Mouse (Mus musculus) hindbrain, embryonic 14.5 days (tissue): Measurements from ENCODE around the gene Trcg1. TPM values are rescaled to one million over a fixed set of nuclear protein-coding genes. Genes with fewer than 3 reads are reported as not detected.

Experiments
- ATAC-seq: fragments of 200-750 bp; cut with Nextera tagmentation; 2 replicates; pipeline ENCODE4 v1.8.0; 2017; ENCODE audit warnings: moderate number of reproducible peaks, mild to moderate bottlenecking, moderate TSS enrichment, moderate library complexity; ENCODE audit not compliant: low FRiP score
- DNase-seq: peaks from one replicate; pipeline ENCODE4 v3.0.0-alpha.2; 2015; ENCODE audit warnings: low spot score
- H3K27ac ChIP-seq: fragments of 300-500 bp; sonication (generic); 2 replicates; pipeline ENCODE4 v1.5.1; 2014; ENCODE audit warnings: mild to moderate bottlenecking, moderate library complexity
- H3K27me3 ChIP-seq: fragments of 300-500 bp; sonication (generic); 2 replicates; pipeline ENCODE4 v1.6.1; 2014; ENCODE audit warnings: mild to moderate bottlenecking, low read length, mixed read lengths; ENCODE audit not compliant: control insufficient read depth, insufficient read depth
- H3K36me3 ChIP-seq: fragments of 300-500 bp; sonication (generic); replicated peaks from 2 replicates; pipeline ENCODE4 v1.6.1; 2014; ENCODE audit not compliant: control insufficient read depth, insufficient read depth
- H3K4me1 ChIP-seq: fragments of 300-500 bp; sonication (generic); replicated peaks from 2 replicates; pipeline ENCODE4 v1.6.1; 2014; ENCODE audit warnings: antibody characterized with exemption, low read length, mixed read lengths; ENCODE audit not compliant: control insufficient read depth, insufficient read depth
- H3K4me2 ChIP-seq: fragments of 300-500 bp; sonication (generic); replicated peaks from 2 replicates; pipeline ENCODE4 v1.6.1; 2014; ENCODE audit warnings: mild to moderate bottlenecking, moderate library complexity
- H3K4me3 ChIP-seq: fragments of 300-500 bp; sonication (generic); replicated peaks from 2 replicates; pipeline ENCODE4 v1.5.1; 2014; ENCODE audit warnings: mild to moderate bottlenecking, low read length
- H3K9ac ChIP-seq: fragments of 300-500 bp; sonication (generic); 2 replicates; pipeline ENCODE4 v1.6.1; 2014
- H3K9me3 ChIP-seq: fragments of 300-500 bp; sonication (generic); 2 replicates; pipeline ENCODE4 v1.6.1; 2016; ENCODE audit warnings: low read length; ENCODE audit not compliant: control insufficient read depth
- WGBS: fragments of 180-500 bp; shearing (Covaris S2); extraction: QIAGEN DNeasy Blood & Tissue Kit; methylation state at CpG from one replicate; pipeline ENCODE4 v1.1.7; 2014; 5-methylcytosine and 5-hydroxymethylcytosine counted together
- polyA plus RNA-seq: library from polyadenylated mRNA; unstranded; fragments of >200 nt; fragmentation: Nextera tagmentation; extraction: Ambion mirVana; gene quantifications from 2 replicates; pipeline ENCODE4 v1.2.1, GENCODE M21; 2014

Gene Trcg1
- polyA plus RNA-seq, 1 experiment from 2014 or later: not detected

DNA sequence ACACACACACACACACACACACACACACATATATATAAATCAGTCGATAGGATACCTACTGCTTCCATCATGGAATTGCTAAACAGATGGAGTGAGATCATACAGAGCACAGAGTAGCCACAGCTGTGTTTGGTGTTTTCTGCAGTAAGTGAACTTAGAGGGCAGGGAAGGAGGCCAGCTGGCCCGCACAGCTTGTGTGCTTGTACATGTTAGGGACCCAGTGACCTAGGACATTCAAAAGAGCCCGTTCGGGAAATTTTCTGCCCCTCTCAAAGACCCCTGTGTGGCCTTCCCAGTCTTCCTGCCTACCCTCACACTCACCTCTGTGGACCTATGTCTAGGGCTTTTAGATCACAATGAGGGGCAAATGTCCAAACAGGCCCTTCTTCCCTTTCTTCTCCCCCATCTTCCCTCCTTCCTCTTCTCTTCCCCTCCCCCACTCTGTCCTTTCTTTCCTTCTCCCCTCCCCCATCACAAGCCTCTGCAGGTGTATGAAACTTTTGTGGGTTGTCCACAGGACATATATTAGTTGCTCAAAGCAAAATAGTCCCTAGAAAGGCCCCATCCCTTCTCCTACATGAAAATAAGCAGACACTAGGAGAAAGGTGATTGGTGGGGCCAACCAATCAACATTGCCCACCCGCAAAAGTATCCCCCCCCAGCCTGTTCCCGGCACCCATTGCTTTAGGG lies 37.6 kb downstream of the Trcg1 start:
- DNase-seq (no peak), ATAC-seq (no peak)
- Histone ChIP-seq H3K36me3 (no peaks in the 10 kb centered on the region), H3K27ac (no peak overlapping the region), H3K4me3 (no peak overlapping the region), H3K9ac (no peak overlapping the region), H3K9me3 (no peaks in the 10 kb centered on the region), H3K27me3 (no peaks in the 10 kb centered on the region), H3K4me1 (peaks cover 5% of the 10 kb centered on the region; the same call in 1 of the 2 replicates), H3K4me2 (no peak overlapping the region)
- WGBS: 22% methylated on average over 6 of the region's 6 CpGs

DNA sequence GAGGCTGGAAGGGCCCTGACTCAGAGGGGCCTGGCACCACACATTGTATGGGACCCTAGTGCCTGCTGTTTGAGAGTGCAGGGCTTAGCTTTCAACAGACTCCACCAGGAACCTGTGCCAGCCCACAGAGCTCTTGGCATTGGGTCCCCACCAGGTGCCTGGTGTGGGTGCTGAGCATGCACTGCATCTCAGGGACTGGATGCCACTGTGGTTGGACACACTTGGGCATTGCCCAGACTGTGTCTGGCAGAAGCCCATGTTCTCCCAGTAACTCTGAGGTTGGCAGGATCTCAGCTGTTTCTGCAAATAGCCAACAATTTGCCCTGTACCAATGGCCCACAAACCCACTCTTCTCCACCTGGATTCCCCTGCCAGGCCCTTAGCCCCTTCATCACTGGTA lies 40.0 kb downstream of the Trcg1 start:
- ATAC-seq: no peak
- Histone ChIP-seq H3K27me3 (no peaks in the 10 kb centered on the region), H3K4me3 (no peak overlapping the region), H3K9me3 (no peaks in the 10 kb centered on the region), H3K4me2 (no peak overlapping the region), H3K4me1 (peaks cover 1% of the 10 kb centered on the region), H3K9ac (no peak overlapping the region), H3K36me3 (no peaks in the 10 kb centered on the region), H3K27ac (no peak overlapping the region)
- no peak for DNase-seq

DNA sequence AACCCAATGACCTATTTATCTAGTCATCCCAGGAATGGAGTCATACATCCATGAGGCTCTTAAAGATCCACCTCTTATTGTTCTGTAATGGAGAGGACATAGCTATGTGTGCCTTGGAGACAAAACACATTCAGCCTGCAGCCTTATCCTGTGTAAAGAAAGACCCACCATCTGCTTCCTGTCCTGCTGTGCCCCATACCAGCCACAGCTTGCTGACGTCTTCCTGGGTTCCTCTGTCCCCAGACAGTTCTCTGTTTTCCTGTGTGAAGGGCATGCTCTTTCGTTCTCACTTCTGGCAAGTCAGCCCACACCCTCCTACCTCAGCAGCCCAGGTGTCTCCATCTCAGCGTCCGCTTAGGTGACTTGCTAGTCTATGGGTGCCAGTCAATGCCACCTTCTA lies 41.9 kb downstream of the Trcg1 start:
- ATAC-seq (no peak), DNase-seq (no peak)
- Histone ChIP-seq H3K27me3 (0 out of 2 replicates have a peak, but pooled peaks cover 3% of the 10 kb centered on the region), H3K4me2 (no peak overlapping the region), H3K4me1 (peaks cover 7% of the 10 kb centered on the region), H3K9ac (no peak overlapping the region), H3K27ac (no peak overlapping the region), H3K4me3 (no peak overlapping the region), H3K36me3 (no peaks in the 10 kb centered on the region), H3K9me3 (no peaks in the 10 kb centered on the region)
- 64% methylated on average over 4 of the region's 4 CpGs for WGBS

DNA sequence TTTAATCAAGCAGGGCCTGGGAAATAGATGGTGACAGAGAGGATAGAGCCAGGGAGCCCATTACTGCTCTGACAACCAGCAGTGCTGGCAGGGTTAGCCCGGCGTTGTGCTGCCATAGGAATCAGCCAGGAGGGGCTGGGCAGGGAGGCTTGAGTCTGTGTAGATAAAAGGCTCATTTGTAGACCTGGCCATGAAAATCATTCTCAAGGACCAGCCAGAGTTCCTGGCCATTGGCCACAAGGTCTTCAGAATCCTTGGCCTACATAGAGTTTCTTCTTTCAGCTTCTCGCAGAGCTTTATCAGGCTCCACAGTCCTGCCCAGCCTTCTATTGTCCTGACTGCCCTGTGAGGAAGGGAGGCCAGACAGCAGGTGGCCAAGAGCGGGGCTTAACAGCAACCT lies 43.1 kb downstream of the Trcg1 start:
- H3K4me1 ChIP-seq: peaks cover 7% of the 10 kb centered on the region
- no peaks in the 10 kb centered on the region for H3K36me3 ChIP-seq
- WGBS: 66% methylated on average over 4 of the region's 4 CpGs
- H3K27ac ChIP-seq: no peak overlapping the region
- no peak overlapping the region for H3K4me3 ChIP-seq
- no peak overlapping the region for H3K4me2 ChIP-seq
- H3K9ac ChIP-seq: no peak overlapping the region
- no peak for DNase-seq
- H3K9me3 ChIP-seq: no peaks in the 10 kb centered on the region
- no peak for ATAC-seq
- 0 out of 2 replicates have a peak, but pooled peaks cover 3% of the 10 kb centered on the region for H3K27me3 ChIP-seq

DNA sequence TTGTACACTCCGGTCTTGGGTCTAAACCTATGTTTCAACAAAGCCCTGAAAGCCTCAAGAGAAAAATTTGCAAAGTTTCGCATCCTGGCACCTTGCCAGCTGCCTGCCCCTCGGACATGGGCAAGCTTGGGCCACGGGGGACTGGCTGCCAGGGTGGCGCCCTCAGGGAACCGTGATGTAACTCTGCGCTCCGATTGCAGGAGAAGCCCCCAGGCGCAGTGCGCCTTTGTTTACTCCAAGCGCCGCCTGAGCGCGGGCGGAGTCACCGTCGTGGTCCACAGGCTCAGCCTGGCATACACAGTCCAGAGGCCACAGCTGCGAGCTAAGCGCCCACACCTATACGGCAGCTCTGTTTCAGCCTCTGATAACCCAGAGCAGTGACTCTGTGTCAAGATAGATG lies 45.2 kb downstream of the Trcg1 start:
- H3K9me3 ChIP-seq: no peaks in the 10 kb centered on the region
- 0 out of 2 replicates have a peak, but pooled peaks cover 3% of the 10 kb centered on the region for H3K27me3 ChIP-seq
- H3K4me2 ChIP-seq: peak overlapping the region; percentile 50
- peaks cover 7% of the 10 kb centered on the region for H3K4me1 ChIP-seq
- ATAC-seq (no peak; the same call in 1 of the 2 replicates), DNase-seq (no peak)
- 9% methylated on average over 20 of the region's 20 CpGs for WGBS
- H3K4me3 ChIP-seq: 0 out of 2 replicates have a peak overlapping the region, but pooled peaks have one; percentile 5
- H3K27ac ChIP-seq: no peak overlapping the region
- peak overlapping the region; percentile 53 for H3K9ac ChIP-seq
- H3K36me3 ChIP-seq: no peaks in the 10 kb centered on the region

DNA sequence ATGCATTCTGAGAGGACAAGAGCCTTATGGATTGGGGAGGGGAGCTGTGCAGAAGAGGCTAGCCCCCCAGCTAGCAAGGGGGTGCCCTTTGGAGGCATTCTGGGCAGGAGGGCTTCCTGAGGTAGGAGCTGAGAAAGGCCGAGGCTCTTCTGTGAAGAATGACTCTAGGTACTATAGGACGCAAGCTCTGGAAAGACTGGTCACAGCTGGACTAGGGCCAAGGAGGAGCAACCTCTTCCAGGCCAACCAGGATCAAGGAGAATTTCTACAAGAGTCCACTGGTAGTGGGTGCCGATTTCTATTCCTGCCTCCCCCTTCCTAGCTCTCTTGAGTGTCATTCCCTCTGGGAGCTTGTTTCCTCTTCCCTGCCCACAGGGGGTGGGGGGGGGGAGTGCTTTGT lies 46.3 kb downstream of the Trcg1 start:
- Histone ChIP-seq H3K27me3 (0 out of 2 replicates have a peak, but pooled peaks cover 3% of the 10 kb centered on the region), H3K4me2 (no peak overlapping the region), H3K4me1 (peaks cover 7% of the 10 kb centered on the region), H3K36me3 (no peaks in the 10 kb centered on the region), H3K9me3 (no peaks in the 10 kb centered on the region), H3K27ac (no peak overlapping the region), H3K4me3 (no peak overlapping the region), H3K9ac (no peak overlapping the region)
- no peak for ATAC-seq
- 88% methylated on average over 3 of the region's 3 CpGs for WGBS
- DNase-seq: no peak

DNA sequence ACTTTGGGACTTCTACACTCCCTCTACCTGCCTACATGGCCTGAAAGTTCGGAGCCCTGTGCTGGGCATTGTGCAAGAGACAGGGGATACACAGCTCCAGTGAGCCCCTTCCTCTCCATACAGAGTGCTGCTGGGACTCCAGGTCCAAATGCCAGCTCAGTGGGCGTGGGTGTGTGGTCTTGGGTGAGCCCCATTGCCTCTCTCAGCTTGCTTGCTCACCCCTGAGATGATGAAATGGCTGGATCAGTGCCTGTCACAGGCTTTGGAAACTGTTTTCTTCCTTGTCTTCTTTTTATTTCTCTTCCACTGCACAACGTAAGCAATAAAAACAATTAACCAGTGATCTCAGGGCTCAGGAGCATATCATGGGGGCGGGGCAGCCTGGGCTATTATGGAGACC lies 47.0 kb downstream of the Trcg1 start:
- Histone ChIP-seq H3K36me3 (no peaks in the 10 kb centered on the region), H3K27me3 (0 out of 2 replicates have a peak, but pooled peaks cover 3% of the 10 kb centered on the region), H3K4me2 (no peak overlapping the region), H3K4me3 (no peak overlapping the region), H3K27ac (no peak overlapping the region), H3K9me3 (no peaks in the 10 kb centered on the region), H3K4me1 (peaks cover 7% of the 10 kb centered on the region), H3K9ac (no peak overlapping the region)
- ATAC-seq (no peak), DNase-seq (no peak)
- WGBS: 63% methylated on average over 4 of the region's 4 CpGs

DNA sequence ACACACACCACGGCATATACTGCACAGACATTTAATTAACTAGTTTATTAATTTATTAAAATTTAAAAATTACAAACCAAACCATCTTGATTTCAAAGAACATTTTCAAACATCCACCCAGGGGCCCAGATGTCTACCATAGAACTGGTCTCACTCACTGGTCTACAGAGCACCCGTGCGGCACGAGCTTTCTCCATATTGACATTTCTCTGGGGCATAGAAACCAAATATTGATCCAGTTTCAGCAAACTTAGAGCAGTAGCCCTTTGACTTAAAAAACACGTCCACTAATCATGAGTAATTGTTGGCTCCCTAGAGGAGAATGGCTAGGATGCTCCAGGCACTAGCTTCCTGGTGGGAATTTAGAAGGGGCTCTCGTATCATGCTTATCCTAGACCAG lies 50.8 kb downstream of the Trcg1 start:
- 88% methylated on average over 6 of the region's 6 CpGs for WGBS
- no peak overlapping the region for H3K4me3 ChIP-seq

DNA sequence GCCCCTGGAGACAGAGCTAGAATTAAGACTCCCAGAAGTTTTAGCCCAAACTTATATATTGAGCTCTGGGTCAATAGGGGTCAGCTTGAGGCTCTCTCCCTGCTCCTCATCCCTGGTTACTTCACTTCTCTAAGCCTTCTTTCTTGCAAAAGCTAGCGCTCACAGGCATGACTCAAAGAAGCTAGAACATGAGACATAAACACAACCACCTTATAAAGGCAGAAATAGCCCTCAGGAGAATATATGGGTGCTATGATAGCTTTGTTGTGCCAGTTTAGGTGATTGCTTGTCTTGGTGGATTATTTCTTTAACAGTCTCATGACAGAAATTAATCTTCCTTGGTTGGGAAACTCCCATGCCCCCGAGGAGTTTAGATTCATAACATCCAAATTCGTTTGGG lies 58.5 kb downstream of the Trcg1 start:
- no peak overlapping the region for H3K4me3 ChIP-seq
- no peak overlapping the region for H3K27ac ChIP-seq
- ATAC-seq (no peak), DNase-seq (no peak)
- no peaks in the 10 kb centered on the region for H3K27me3 ChIP-seq
- no peaks in the 10 kb centered on the region for H3K36me3 ChIP-seq
- 81% methylated on average over 3 of the region's 3 CpGs for WGBS
- no peaks in the 10 kb centered on the region for H3K4me1 ChIP-seq
- no peak overlapping the region for H3K4me2 ChIP-seq
- H3K9me3 ChIP-seq: no peaks in the 10 kb centered on the region
- no peak overlapping the region for H3K9ac ChIP-seq

More for the DNA sequence above, 50.8 kb downstream of the Trcg1 start:
- H3K9ac ChIP-seq: no peak overlapping the region
- H3K27ac ChIP-seq: no peak overlapping the region
- H3K9me3 ChIP-seq: no peaks in the 10 kb centered on the region
- no peaks in the 10 kb centered on the region for H3K4me1 ChIP-seq
- DNase-seq: no peak
- ATAC-seq: no peak
- H3K27me3 ChIP-seq: 0 out of 2 replicates have a peak, but pooled peaks cover 3% of the 10 kb centered on the region
- no peak overlapping the region for H3K4me2 ChIP-seq
- H3K36me3 ChIP-seq: no peaks in the 10 kb centered on the region

DNA sequence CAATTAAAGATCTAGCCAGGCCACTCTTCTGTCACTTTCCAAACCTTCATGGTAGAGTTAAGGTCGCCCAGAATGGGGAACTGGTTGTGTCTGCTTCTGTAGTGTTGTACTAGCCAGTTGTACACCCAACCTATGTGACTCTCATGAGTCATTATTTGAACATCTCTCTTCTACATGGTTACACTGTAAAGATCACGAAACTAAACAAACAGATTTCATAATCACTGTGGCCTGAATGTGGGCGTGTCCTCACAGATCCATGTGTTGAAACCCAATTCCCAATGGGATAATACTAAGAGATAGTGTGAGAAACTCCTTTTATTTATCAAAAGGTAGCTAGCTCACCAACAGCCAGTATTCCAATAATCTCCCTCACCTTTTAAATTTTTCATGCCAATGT lies 59.3 kb downstream of the Trcg1 start:
- no peak overlapping the region for H3K4me2 ChIP-seq
- no peaks in the 10 kb centered on the region for H3K36me3 ChIP-seq
- no peak for DNase-seq
- WGBS: 89% methylated on average over 3 of the region's 3 CpGs
- H3K4me1 ChIP-seq: no peaks in the 10 kb centered on the region
- no peaks in the 10 kb centered on the region for H3K27me3 ChIP-seq
- no peak overlapping the region for H3K4me3 ChIP-seq
- no peak overlapping the region for H3K9ac ChIP-seq
- no peak for ATAC-seq
- H3K27ac ChIP-seq: no peak overlapping the region
- no peaks in the 10 kb centered on the region for H3K9me3 ChIP-seq
